Mouse (Mus musculus): ENCODE measurements at regions not wholly inside any gene's neighbourhood (a gene's known extent, or its start where the extent isn't known, plus 50 kb on each side); places are given as distances from the start of the nearest gene placed in this dataset.

DNA sequence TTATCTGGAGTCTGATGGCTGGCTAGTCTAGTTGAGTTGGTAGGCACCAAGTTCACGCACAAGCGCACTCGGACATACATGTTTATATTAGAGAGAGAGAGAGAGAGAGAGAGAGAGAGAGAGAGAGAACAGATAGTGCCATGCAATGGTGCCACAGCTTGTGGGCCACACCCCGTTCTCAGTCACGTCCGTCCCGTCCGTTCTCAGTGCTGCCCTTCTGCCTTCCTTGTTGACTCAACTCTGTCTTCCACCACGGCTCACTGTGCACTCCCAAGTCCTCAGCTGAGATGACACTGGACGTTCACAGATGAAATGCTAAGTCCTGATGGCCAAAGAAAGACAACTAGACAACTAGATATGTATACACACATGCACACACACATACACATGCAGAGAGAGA lies 92.2 kb downstream of the Gm11011 start:
- H3K4me3 ChIP-seq (ENCODE audit: low read depth, low read length): no peak overlapping the region
- H3K4me2 ChIP-seq: no peak overlapping the region
- ATAC-seq (ENCODE audit: low FRiP score) (no peak), DNase-seq (ENCODE audit: low spot score, missing footprints) (peak; percentile 37)
- 90% methylated on average over 10 of the region's 10 CpGs for WGBS
- H3K27me3 ChIP-seq (ENCODE audit: control insufficient read depth, insufficient read depth, low read length): no peaks in the 10 kb centered on the region
- no peaks in the 10 kb centered on the region for H3K36me3 ChIP-seq (ENCODE audit: control insufficient read depth, insufficient read depth, low read length)
- H3K27ac ChIP-seq (ENCODE audit: low read depth, low read length): no peak overlapping the region
- no peaks in the 10 kb centered on the region for H3K4me1 ChIP-seq (ENCODE audit: control insufficient read depth, insufficient read depth, low read length)
- no peaks in the 10 kb centered on the region for H3K9me3 ChIP-seq (ENCODE audit: control insufficient read depth, low read length)
- no peak overlapping the region for H3K9ac ChIP-seq (ENCODE audit: low read length)

DNA sequence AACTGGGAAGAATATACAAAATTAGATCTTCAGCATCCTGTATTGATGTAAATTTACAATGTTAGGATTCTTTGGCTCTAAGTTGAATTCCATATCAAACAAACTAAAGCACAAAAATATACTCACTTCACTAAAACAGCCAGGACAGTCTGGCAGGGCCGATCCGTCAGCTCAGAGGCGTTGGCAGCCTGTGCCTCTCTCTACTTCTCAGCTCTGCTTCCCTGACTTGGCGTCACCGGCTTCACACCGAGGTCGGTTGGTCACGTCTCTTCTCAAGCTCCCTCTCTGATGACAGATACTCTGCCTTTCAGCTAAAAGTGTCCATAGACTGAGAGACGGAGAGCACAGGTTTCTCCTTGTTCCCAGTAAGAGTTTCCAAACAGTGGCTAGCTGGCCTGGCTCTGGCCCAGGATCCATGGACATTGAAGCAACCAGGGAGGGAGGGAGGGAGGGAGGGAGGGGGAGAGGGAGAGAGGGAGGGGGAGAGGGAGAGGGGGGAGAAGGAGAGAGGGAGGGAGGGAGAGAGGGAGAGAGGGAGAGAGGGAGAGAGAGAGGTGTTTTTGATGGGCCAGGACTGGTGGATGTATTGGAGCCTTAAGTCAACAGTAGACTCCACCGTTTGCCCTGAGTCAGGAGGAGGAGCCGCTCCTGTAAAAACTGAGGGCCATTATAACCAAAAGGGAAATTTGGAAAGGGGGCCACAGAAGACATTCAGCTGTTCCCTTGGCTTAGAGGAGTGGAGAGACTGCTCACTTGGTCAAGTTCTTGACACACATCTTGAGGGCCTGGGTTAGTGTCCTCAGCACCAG lies 92.8 kb downstream of the Gm11011 start:
- ATAC-seq (ENCODE audit: low FRiP score) (no peak), DNase-seq (ENCODE audit: low spot score, missing footprints) (peak; percentile 51)
- Histone ChIP-seq H3K36me3 (ENCODE audit: control insufficient read depth, insufficient read depth, low read length) (no peaks in the 10 kb centered on the region), H3K4me1 (ENCODE audit: control insufficient read depth, insufficient read depth, low read length) (no peaks in the 10 kb centered on the region), H3K27ac (ENCODE audit: low read depth, low read length) (no peak overlapping the region), H3K4me3 (ENCODE audit: low read depth, low read length) (no peak overlapping the region), H3K9me3 (ENCODE audit: control insufficient read depth, low read length) (no peaks in the 10 kb centered on the region), H3K27me3 (ENCODE audit: control insufficient read depth, insufficient read depth, low read length) (no peaks in the 10 kb centered on the region), H3K4me2 (no peak overlapping the region), H3K9ac (ENCODE audit: low read length) (no peak overlapping the region)
- 85% methylated on average over 11 of the region's 11 CpGs for WGBS

DNA sequence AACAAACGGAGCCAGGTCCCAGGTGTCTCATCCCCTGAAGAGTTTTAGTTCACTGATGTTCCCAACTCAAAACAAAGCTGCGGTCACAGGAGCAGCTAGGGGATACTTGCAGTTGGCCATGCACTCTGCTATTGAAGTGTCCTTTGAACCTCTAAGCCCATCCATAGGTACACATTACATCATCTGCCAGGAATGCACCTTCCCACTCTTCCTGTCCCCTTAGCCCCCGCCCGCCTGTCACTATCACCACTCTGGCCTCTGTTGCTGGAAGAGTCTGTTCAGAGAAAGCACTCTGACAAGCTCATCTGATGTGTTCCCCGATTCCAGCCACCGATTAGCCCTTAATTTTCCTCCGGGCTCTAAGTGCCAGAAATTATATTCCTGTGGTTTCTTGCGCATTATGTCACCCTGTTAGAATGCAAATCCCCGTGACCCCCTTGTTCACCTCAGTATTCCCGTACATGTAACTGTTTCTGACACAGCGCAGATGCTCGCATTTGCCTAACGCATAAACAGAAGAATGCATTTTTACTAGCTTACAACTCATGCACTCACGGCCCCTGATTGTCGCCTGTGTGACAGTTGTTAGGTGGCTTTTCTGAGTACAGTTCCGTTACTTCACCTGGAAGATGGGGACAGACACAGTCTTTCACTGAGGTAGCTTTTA lies 93.8 kb downstream of the Gm11011 start:
- no peak overlapping the region for H3K4me2 ChIP-seq
- H3K4me1 ChIP-seq (ENCODE audit: control insufficient read depth, insufficient read depth, low read length): no peaks in the 10 kb centered on the region
- DNase-seq (ENCODE audit: low spot score, missing footprints): peak; percentile 67
- no peak for ATAC-seq (ENCODE audit: low FRiP score)
- no peaks in the 10 kb centered on the region for H3K27me3 ChIP-seq (ENCODE audit: control insufficient read depth, insufficient read depth, low read length)
- no peaks in the 10 kb centered on the region for H3K9me3 ChIP-seq (ENCODE audit: control insufficient read depth, low read length)
- no peaks in the 10 kb centered on the region for H3K36me3 ChIP-seq (ENCODE audit: control insufficient read depth, insufficient read depth, low read length)
- H3K4me3 ChIP-seq (ENCODE audit: low read depth, low read length): no peak overlapping the region
- WGBS: 81% methylated on average over 16 of the region's 16 CpGs
- no peak overlapping the region for H3K27ac ChIP-seq (ENCODE audit: low read depth, low read length)
- H3K9ac ChIP-seq (ENCODE audit: low read length): no peak overlapping the region

DNA sequence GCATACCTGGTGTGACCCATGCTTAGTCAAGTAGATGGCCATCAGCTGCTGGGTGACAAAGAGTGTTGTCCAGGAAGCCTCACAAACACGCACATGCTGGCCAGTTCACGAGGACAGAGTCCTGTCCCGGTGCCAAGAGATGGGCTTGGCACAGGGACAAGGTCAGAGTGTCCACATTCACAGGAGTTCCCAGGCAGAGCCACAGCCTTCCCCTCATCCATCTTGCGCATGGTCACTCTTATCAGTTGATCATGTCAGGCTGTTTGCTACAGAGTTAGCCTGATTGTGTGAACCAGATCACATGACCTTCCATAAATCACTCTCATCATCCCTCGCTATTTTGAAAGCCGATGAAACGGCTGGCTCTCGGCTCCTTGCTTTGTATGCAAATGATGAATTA lies 103.6 kb downstream of the Gm11011 start:
- H3K4me3 ChIP-seq (ENCODE audit: low read depth, low read length): no peak overlapping the region
- H3K27ac ChIP-seq (ENCODE audit: low read depth, low read length): no peak overlapping the region
- H3K4me1 ChIP-seq (ENCODE audit: control insufficient read depth, insufficient read depth, low read length): no peaks in the 10 kb centered on the region
- H3K36me3 ChIP-seq (ENCODE audit: control insufficient read depth, insufficient read depth, low read length): no peaks in the 10 kb centered on the region
- DNase-seq (ENCODE audit: low spot score, missing footprints): peak; percentile 12
- no peak overlapping the region for H3K4me2 ChIP-seq
- no peak overlapping the region for H3K9ac ChIP-seq (ENCODE audit: low read length)
- WGBS: 94% methylated on average over 8 of the region's 8 CpGs
- no peaks in the 10 kb centered on the region for H3K27me3 ChIP-seq (ENCODE audit: control insufficient read depth, insufficient read depth, low read length)
- no peaks in the 10 kb centered on the region for H3K9me3 ChIP-seq (ENCODE audit: control insufficient read depth, low read length)
- ATAC-seq (ENCODE audit: low FRiP score): no peak

DNA sequence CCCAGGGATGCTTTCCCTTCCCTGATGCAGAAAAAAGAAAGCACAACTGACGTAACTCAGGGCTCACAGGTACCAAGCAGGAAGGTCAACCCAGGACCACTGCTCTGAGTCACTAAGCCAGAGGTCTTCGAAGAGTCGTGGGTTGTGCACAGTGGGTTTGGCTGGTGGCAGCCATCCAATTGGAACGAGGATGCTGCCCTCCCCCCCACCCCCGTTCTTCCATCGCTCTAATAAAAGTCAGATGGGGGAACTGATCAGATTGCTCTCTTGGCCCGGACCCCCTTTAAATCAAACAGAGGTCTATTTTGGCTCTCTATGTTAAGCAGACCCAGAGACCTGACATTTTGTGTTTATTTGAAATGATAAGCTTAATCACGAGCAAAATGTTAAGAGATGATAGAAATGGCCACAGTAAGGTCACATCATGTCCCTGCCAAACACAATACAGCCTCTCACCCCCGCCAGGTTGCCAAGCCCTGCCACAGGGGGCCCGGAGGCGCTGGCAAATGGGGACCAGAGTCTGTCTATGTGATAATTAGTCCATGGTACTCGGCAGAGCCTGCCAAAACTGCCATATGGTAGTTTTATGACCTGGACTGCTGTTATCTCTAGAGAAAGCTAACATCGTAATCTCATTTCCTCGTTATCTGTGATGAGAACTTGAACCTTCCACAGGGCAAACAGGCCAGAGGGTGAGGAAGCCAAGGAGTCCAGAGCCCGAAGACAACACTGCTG lies 105.6 kb downstream of the Gm11011 start:
- WGBS: 74% methylated on average over 15 of the region's 15 CpGs
- no peaks in the 10 kb centered on the region for H3K9me3 ChIP-seq (ENCODE audit: control insufficient read depth, low read length)
- H3K4me3 ChIP-seq (ENCODE audit: low read depth, low read length): no peak overlapping the region
- DNase-seq (ENCODE audit: low spot score, missing footprints): no peak
- H3K4me2 ChIP-seq: no peak overlapping the region
- H3K27ac ChIP-seq (ENCODE audit: low read depth, low read length): no peak overlapping the region
- no peak overlapping the region for H3K9ac ChIP-seq (ENCODE audit: low read length)
- H3K36me3 ChIP-seq (ENCODE audit: control insufficient read depth, insufficient read depth, low read length): no peaks in the 10 kb centered on the region
- no peaks in the 10 kb centered on the region for H3K27me3 ChIP-seq (ENCODE audit: control insufficient read depth, insufficient read depth, low read length)
- no peak for ATAC-seq (ENCODE audit: low FRiP score)
- no peaks in the 10 kb centered on the region for H3K4me1 ChIP-seq (ENCODE audit: control insufficient read depth, insufficient read depth, low read length)

DNA sequence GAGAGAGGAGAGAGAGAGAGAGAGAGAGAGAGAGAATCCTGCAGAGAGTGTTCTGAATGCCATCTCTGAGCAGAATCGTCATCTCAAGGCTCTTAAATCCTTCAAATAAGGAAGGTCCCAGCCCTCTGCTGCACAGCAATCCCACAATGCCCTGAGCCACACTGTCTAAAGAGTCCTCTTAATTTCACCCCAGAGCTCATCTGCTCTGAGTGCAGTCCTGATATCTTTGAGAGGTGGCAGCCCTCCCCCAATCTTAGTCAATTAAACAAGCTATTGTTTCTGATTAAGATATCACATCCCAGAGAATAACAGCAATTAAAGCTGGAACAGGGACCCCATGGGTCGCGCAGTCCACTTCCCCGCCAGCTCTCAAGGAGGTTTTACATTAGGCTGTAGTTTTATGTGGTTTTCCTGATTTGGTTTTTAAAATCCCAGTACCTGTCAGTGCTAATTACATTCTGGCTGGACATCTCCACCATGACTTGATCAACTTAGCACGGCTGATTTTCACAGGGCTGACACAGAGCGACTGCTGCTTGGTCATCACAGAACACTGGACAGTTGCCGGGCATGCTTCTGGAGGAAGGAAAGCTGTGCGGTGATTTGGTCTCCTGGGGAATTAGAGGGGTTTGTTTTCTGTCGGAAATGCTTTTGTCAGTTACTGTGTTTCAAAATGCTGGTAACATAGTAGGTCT lies 113.0 kb downstream of the Gm11011 start:
- 0 out of 2 replicates have a peak, but pooled peaks cover 2% of the 10 kb centered on the region for H3K4me1 ChIP-seq (ENCODE audit: control insufficient read depth, insufficient read depth, low read length)

DNA sequence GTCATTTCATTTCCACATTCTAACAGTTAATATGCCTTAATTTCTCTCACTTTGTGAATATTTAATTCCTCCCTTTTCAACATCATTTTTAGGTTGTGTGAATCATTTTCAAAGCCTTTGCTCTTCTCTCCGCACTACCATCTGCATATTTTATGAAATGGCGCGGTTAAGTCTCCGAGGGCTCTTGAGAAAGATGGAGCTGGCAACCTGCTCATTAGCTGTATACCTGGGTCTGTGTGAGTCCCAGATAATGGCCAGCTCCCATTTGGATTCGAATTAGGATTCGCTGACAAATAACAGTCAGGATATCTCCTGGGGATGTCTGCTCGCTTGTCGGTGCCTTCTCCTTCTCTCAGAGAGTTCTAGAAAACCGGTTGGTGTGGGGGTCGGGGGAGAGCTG lies 118.0 kb downstream of the Gm11011 start:
- Histone ChIP-seq H3K4me3 (ENCODE audit: low read depth, low read length) (no peak overlapping the region), H3K27me3 (ENCODE audit: control insufficient read depth, insufficient read depth, low read length) (no peaks in the 10 kb centered on the region), H3K4me2 (no peak overlapping the region), H3K9ac (ENCODE audit: low read length) (no peak overlapping the region), H3K9me3 (ENCODE audit: control insufficient read depth, low read length) (no peaks in the 10 kb centered on the region), H3K36me3 (ENCODE audit: control insufficient read depth, insufficient read depth, low read length) (no peaks in the 10 kb centered on the region), H3K4me1 (ENCODE audit: control insufficient read depth, insufficient read depth, low read length) (0 out of 2 replicates have a peak, but pooled peaks cover 2% of the 10 kb centered on the region), H3K27ac (ENCODE audit: low read depth, low read length) (no peak overlapping the region)
- ATAC-seq (ENCODE audit: low FRiP score): no peak
- no peak for DNase-seq (ENCODE audit: low spot score, missing footprints)
- 93% methylated on average over 10 of the region's 10 CpGs for WGBS

More for the DNA sequence above, 113.0 kb downstream of the Gm11011 start:
- Histone ChIP-seq H3K27ac (ENCODE audit: low read depth, low read length) (no peak overlapping the region), H3K27me3 (ENCODE audit: control insufficient read depth, insufficient read depth, low read length) (no peaks in the 10 kb centered on the region), H3K36me3 (ENCODE audit: control insufficient read depth, insufficient read depth, low read length) (no peaks in the 10 kb centered on the region), H3K4me2 (no peak overlapping the region), H3K9me3 (ENCODE audit: control insufficient read depth, low read length) (no peaks in the 10 kb centered on the region), H3K9ac (ENCODE audit: low read length) (no peak overlapping the region), H3K4me3 (ENCODE audit: low read depth, low read length) (no peak overlapping the region)
- ATAC-seq (ENCODE audit: low FRiP score) (no peak), DNase-seq (ENCODE audit: low spot score, missing footprints) (peak; percentile 86)
- 35% methylated on average over 9 of the region's 9 CpGs for WGBS

DNA sequence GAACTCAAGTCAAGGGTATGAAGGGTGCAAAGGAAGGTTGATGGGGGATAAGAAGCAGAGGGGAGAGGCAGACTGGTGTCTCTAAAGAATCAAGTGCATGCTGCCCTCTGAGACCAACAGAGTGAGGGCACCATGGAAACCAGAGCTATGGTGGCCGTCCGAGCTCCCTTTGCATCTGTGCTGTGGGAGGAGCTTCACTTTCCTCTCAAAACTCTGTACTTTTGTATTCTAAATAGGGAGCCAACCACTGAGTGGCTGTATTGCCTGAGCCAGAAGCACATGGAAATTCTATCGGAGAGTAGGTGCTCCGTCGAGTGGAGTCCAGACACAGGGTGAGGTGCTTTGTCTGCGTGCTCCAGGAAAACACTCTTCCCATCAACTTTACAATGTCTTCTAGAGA lies 119.9 kb downstream of the Gm11011 start:
- H3K27me3 ChIP-seq (ENCODE audit: control insufficient read depth, insufficient read depth, low read length): no peaks in the 10 kb centered on the region
- no peaks in the 10 kb centered on the region for H3K36me3 ChIP-seq (ENCODE audit: control insufficient read depth, insufficient read depth, low read length)
- no peaks in the 10 kb centered on the region for H3K9me3 ChIP-seq (ENCODE audit: control insufficient read depth, low read length)
- H3K4me2 ChIP-seq: no peak overlapping the region
- H3K9ac ChIP-seq (ENCODE audit: low read length): no peak overlapping the region
- peak; percentile 79 for DNase-seq (ENCODE audit: low spot score, missing footprints)
- no peak overlapping the region for H3K27ac ChIP-seq (ENCODE audit: low read depth, low read length)
- no peak overlapping the region for H3K4me3 ChIP-seq (ENCODE audit: low read depth, low read length)
- H3K4me1 ChIP-seq (ENCODE audit: control insufficient read depth, insufficient read depth, low read length): no peaks in the 10 kb centered on the region
- 78% methylated on average over 6 of the region's 6 CpGs for WGBS
- ATAC-seq (ENCODE audit: low FRiP score): no peak
